Mouse (Mus musculus) CH12.LX (cell line): ENCODE data around the gene Olfr1510. TPM values are rescaled to one million over a fixed set of nuclear protein-coding genes. Genes with fewer than 3 reads are reported as not detected.

Experiments
- DNase-seq: peaks from one replicate; pipeline ENCODE4 v3.0.0-alpha.2; 2013; ENCODE audit errors: extremely low read depth
- H3K27ac ChIP-seq: 2 replicates; pipeline ENCODE4 v1.5.1; 2012; ENCODE audit warnings: low read depth, mild to moderate bottlenecking, control low read depth, moderate library complexity; ENCODE audit not compliant: insufficient read depth
- H3K27me3 ChIP-seq: replicated peaks from 2 replicates; pipeline ENCODE3; 2012; ENCODE audit warnings: inconsistent platforms
- H3K36me3 ChIP-seq, 2 experiments: replicated peaks in 1 of 2; 2 replicates each; pipeline versions ENCODE3 to v1.6.1; 2012; ENCODE audit warnings: inconsistent platforms in 1 of 2, low read length in 1 of 2, mild to moderate bottlenecking in 1 of 2, mixed read lengths in 1 of 2, moderate library complexity in 1 of 2; ENCODE audit not compliant: control insufficient read depth in 1 of 2, insufficient read depth in 1 of 2
- H3K4me1 ChIP-seq, 2 experiments: 2 replicates each; pipeline ENCODE4 v1.6.1; 2012; ENCODE audit warnings: inconsistent platforms in 1 of 2, moderate library complexity in 1 of 2; ENCODE audit not compliant: insufficient read depth in 2 of 2, control insufficient read depth in 1 of 2
- H3K4me2 ChIP-seq: 2 replicates; pipeline ENCODE4 v1.6.1; 2012; ENCODE audit warnings: low read depth, mild to moderate bottlenecking, control low read depth; ENCODE audit not compliant: poor library complexity, insufficient read depth, severe bottlenecking
- H3K4me3 ChIP-seq, 3 experiments: fragments of 150-350 bp in 1 of 3; sonication (generic) in 1 of 3; replicated peaks in 1 of 3; 2 replicates each; pipeline versions ENCODE3 to v1.5.1; 2011 to 2012; ENCODE audit warnings: low read depth in 2 of 3, low read length in 2 of 3, mild to moderate bottlenecking in 2 of 3, moderate library complexity in 2 of 3, control low read depth in 1 of 3, improper control_type of control experiment in 1 of 3, inconsistent platforms in 1 of 3, mixed read lengths in 1 of 3; ENCODE audit not compliant: poor library complexity in 1 of 3
- H3K79me2 ChIP-seq: replicated peaks from 2 replicates; pipeline ENCODE4 v1.6.1; 2012; ENCODE audit warnings: mild to moderate bottlenecking, moderate library complexity; ENCODE audit not compliant: control insufficient read depth, poor library complexity, insufficient read depth, severe bottlenecking; ENCODE audit errors: extremely low read depth
- H3K9ac ChIP-seq: 2 replicates; pipeline ENCODE4 v1.6.1; 2012; ENCODE audit warnings: low read depth, mild to moderate bottlenecking, control low read depth, moderate library complexity; ENCODE audit not compliant: insufficient read depth
- H3K9me3 ChIP-seq: replicated peaks from 2 replicates; pipeline ENCODE3; 2012; ENCODE audit warnings: low read length, inconsistent platforms, mixed read lengths
- BHLHE40 ChIP-seq: IDR thresholded peaks from 2 replicates; pipeline ENCODE4 v1.6.1; 2011; ENCODE audit warnings: mild to moderate bottlenecking, low read depth, low read length, improper control_type of control experiment
- CHD1 ChIP-seq: IDR thresholded peaks from 2 replicates; pipeline ENCODE4 v1.6.1; 2012; ENCODE audit warnings: low read depth, low read length, improper control_type of control experiment, inconsistent platforms
- CTCF ChIP-seq, 2 experiments: IDR thresholded peaks in 1 of 2; conservative IDR thresholded peaks in 1 of 2; 2 replicates each; pipeline ENCODE4 v1.5.1; 2011 to 2012; ENCODE audit warnings: low read depth in 2 of 2, low read length in 2 of 2, improper control_type of control experiment in 1 of 2, inconsistent platforms in 1 of 2, mild to moderate bottlenecking in 1 of 2, moderate library complexity in 1 of 2
- GABPA ChIP-seq: IDR thresholded peaks from 2 replicates; pipeline ENCODE4 v1.6.1; 2012; ENCODE audit warnings: low read depth, low read length, improper control_type of control experiment, inconsistent platforms; ENCODE audit not compliant: insufficient replicate concordance
- HCFC1 ChIP-seq: IDR thresholded peaks from 2 replicates; pipeline ENCODE4 v1.6.1; 2012; ENCODE audit warnings: low read depth, mild to moderate bottlenecking, inconsistent platforms, low read length, improper control_type of control experiment
- IRF4 ChIP-seq: IDR thresholded peaks from 2 replicates; pipeline ENCODE4 v1.6.1; 2014; ENCODE audit warnings: low read depth, mild to moderate bottlenecking, inconsistent platforms, low read length, improper control_type of control experiment
- JUN ChIP-seq: IDR thresholded peaks from 2 replicates; pipeline ENCODE4 v1.6.1; 2011; ENCODE audit warnings: low read depth, mild to moderate bottlenecking, low read length, improper control_type of control experiment, moderate library complexity; ENCODE audit not compliant: insufficient read depth
- KAT2A ChIP-seq: IDR thresholded peaks from 2 replicates; pipeline ENCODE4 v1.6.1; 2012; ENCODE audit warnings: low read length, improper control_type of control experiment, inconsistent platforms; ENCODE audit not compliant: insufficient replicate concordance
- MAFK ChIP-seq: IDR thresholded peaks from 2 replicates; pipeline ENCODE4 v1.6.1; 2011; ENCODE audit warnings: low read length, improper control_type of control experiment; ENCODE audit not compliant: insufficient replicate concordance
- MAZ ChIP-seq: IDR thresholded peaks from 2 replicates; pipeline ENCODE4 v1.6.1; 2012; ENCODE audit warnings: low read depth, mild to moderate bottlenecking, inconsistent platforms, low read length, improper control_type of control experiment, moderate library complexity
- MEF2A ChIP-seq: IDR thresholded peaks from 2 replicates; pipeline ENCODE4 v1.6.1; 2014; ENCODE audit warnings: low read depth, mild to moderate bottlenecking, inconsistent platforms, low read length, improper control_type of control experiment, borderline replicate concordance
- MXI1 ChIP-seq: IDR thresholded peaks from 2 replicates; pipeline ENCODE4 v1.6.1; 2011; ENCODE audit warnings: mild to moderate bottlenecking, low read depth, low read length, improper control_type of control experiment
- NELFE ChIP-seq: IDR thresholded peaks from 2 replicates; pipeline ENCODE4 v1.6.1; 2011; ENCODE audit warnings: low read depth, low read length, improper control_type of control experiment
- NRF1 ChIP-seq: IDR thresholded peaks from 2 replicates; pipeline ENCODE4 v1.6.1; 2014; ENCODE audit warnings: low read depth, mild to moderate bottlenecking, inconsistent platforms, low read length, improper control_type of control experiment, moderate library complexity
- POLR2A ChIP-seq: IDR thresholded peaks from 2 replicates; pipeline ENCODE4 v1.6.1; 2011; ENCODE audit warnings: low read depth, mild to moderate bottlenecking, improper control_type of control experiment, low read length
- POLR2AphosphoS2 ChIP-seq: IDR thresholded peaks from 2 replicates; pipeline ENCODE4 v1.6.1; 2011; ENCODE audit warnings: low read depth, low read length, improper control_type of control experiment
- RAD21 ChIP-seq: IDR thresholded peaks from 2 replicates; pipeline ENCODE4 v1.6.1; 2011; ENCODE audit warnings: low read depth, mild to moderate bottlenecking, low read length, improper control_type of control experiment, moderate library complexity
- SMC3 ChIP-seq: IDR thresholded peaks from 2 replicates; pipeline ENCODE4 v1.6.1; 2011; ENCODE audit warnings: low read depth, low read length, improper control_type of control experiment
- TBP ChIP-seq: conservative IDR thresholded peaks from 2 replicates; pipeline ENCODE4 v1.6.1; 2011; ENCODE audit warnings: low read depth, low read length, improper control_type of control experiment
- USF1 ChIP-seq: IDR thresholded peaks from 2 replicates; pipeline ENCODE4 v1.6.1; 2014; ENCODE audit warnings: low read depth, mild to moderate bottlenecking, inconsistent platforms, low read length, improper control_type of control experiment
- USF2 ChIP-seq: conservative IDR thresholded peaks from 2 replicates; pipeline ENCODE4 v1.6.1; 2011; ENCODE audit warnings: low read depth, low read length, improper control_type of control experiment
- ZC3H11A ChIP-seq: IDR thresholded peaks from 2 replicates; pipeline ENCODE4 v1.6.1; 2012; ENCODE audit warnings: low read depth, mild to moderate bottlenecking, inconsistent platforms, low read length, improper control_type of control experiment
- dilution Hi-C: fragments of 300-500 bp; cut with MboI; formaldehyde crosslinking; loops from 2 replicates; pipeline ENCODE4 v1.14.3; 2020; ENCODE audit warnings: low sequenced_read_pairs; ENCODE audit not compliant: extremely low pct_unique_long_range_greater_than_20kb, extremely low pct_ligation_motif_present
- in situ Hi-C: fragments of 300-500 bp; cut with MboI; formaldehyde crosslinking; loops from 3 replicates; pipeline ENCODE4 v1.14.3; 2019; ENCODE audit warnings: low sequenced_read_pairs, low pct_ligation_motif_present, low pct_unique_long_range_greater_than_20kb, mixed read lengths
- polyA plus RNA-seq: library from polyadenylated mRNA; unstranded; fragments of >175 nt; gene quantifications from 2 replicates; pipeline ENCODE4 v1.2.1, GENCODE M21; 2012; ENCODE audit warnings: low read depth; ENCODE audit not compliant: insufficient read length
- total RNA-seq, 2 experiments: library from RNA; depleted of rRNA; stranded (reverse); fragments of 300-350 nt in 1 of 2; fragments of >200 nt in 1 of 2; gene quantifications; 2 replicates each; pipeline ENCODE4 v1.2.3; 2012 to 2014

Gene Olfr1510
- total RNA-seq (2012; rRNA removed) (not detected in 2 replicates), total RNA-seq (2014; rRNA removed) (not detected in 2 replicates), polyA plus RNA-seq (not detected in 2 replicates)

DNA sequence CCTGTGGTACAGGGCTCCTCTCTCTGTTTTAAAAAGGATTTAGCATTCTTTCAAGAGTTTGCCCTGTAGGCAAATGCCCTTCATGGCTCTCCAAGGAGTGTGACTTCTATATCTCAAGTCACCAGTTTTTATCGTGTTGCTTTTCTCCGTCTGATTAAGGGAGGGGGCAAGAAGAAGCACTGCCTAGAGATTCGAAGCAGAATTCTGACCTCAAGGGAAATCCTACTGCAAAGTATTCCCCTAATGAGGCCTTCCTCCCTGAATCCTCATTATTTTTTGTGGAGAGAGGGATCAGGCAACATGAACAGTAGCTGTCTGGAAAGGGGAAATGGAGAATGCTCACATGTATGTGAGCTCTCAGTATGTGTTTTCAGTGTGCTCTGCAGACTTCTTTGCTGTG lies at the start of gene Olfr1510:
Gene Olfr1510, minus strand, starts transcription at position 101 of the 400 bp plus-strand sequence.
- Histone ChIP-seq H3K4me2 (no peak within 1 kb of the TSS), H3K36me3 (no peaks in the 10 kb centered on the region), H3K4me1 (peaks cover 0 to 2% of the 10 kb centered on the region in 2 experiments; a peak in 1 of 4 replicates), H3K27me3 (no peaks in the 10 kb centered on the region), H3K4me3 (no peak within 1 kb of the TSS), H3K27ac (no peak within 1 kb of the TSS), H3K79me2 (no peaks in the 10 kb centered on the region), H3K9me3 (no peaks in the 10 kb centered on the region), H3K9ac (no peak within 1 kb of the TSS)
- TF ChIP-seq MXI1, result no peak
- no peak for TF ChIP-seq POLR2AphosphoS2
- no peak for TF ChIP-seq USF1
- TF ChIP-seq NELFE, result no peak
- no peak for TF ChIP-seq RAD21
- no peak for TF ChIP-seq SMC3
- TF ChIP-seq NRF1, result no peak
- TF ChIP-seq IRF4, result no peak
- in situ Hi-C loops (no loop called here), dilution Hi-C loops (no loop called here)
- DNase-seq, result no peak

DNA sequence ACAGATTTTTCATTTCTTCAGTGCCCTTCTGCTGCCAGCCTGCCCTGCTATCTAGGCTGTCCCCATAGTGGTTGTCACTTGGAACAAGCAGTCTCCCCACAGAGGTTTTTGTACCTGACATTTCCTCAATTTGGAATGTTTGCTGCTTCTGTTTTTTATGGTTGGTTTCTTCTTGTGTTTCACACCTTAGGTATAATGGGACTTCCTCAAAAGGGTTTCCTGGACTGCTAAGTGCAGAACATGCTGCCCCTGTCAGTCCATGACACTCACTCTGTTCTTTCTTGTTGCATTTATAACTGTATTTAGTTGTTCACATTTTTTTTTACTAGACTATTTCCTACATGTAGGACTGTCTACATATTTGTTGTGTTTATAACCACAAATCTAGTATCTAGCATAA lies 47.8 kb upstream of the Olfr1510 start:
- in situ Hi-C loops, result no loop called here
- no peak for TF ChIP-seq MAFK
- no peak for TF ChIP-seq HCFC1
- no peak for TF ChIP-seq ZC3H11A
- no peak for TF ChIP-seq MEF2A
- no peak for TF ChIP-seq USF1
- no peak for TF ChIP-seq NELFE
- no peak for TF ChIP-seq JUN
- no peak for TF ChIP-seq CTCF (conservative IDR thresholded peaks at IDR 0.05 in 1 of 2, IDR thresholded peaks at IDR 0.05 in 1 of 2; ENCODE audit: low read depth in 2 of 2, low read length in 2 of 2)
- no peak for TF ChIP-seq KAT2A
- no peak for TF ChIP-seq GABPA
- no peak for TF ChIP-seq USF2
- no peak for TF ChIP-seq MAZ
- TF ChIP-seq POLR2A, result no peak
- no peak for TF ChIP-seq MXI1
- no peak for TF ChIP-seq CHD1
- TF ChIP-seq POLR2AphosphoS2, result no peak
- TF ChIP-seq RAD21, result no peak
- TF ChIP-seq TBP, result no peak
- no peak for TF ChIP-seq BHLHE40

More for the DNA sequence above, 47.8 kb upstream of the Olfr1510 start:
- no peak overlapping the region for H3K4me2 ChIP-seq
- no peak overlapping the region for H3K27ac ChIP-seq
- no peaks in the 10 kb centered on the region for H3K4me1 ChIP-seq
- no peaks in the 10 kb centered on the region for H3K9me3 ChIP-seq
- H3K79me2 ChIP-seq, result no peaks in the 10 kb centered on the region
- no peak for DNase-seq
- no peaks in the 10 kb centered on the region for H3K27me3 ChIP-seq
- dilution Hi-C loops, result no loop called here
- H3K36me3 ChIP-seq, result no peaks in the 10 kb centered on the region
- H3K9ac ChIP-seq, result no peak overlapping the region
- H3K4me3 ChIP-seq, result no peak overlapping the region
